Mouse (Mus musculus): ENCODE measurements around the gene Arih2.
"Not testable (repeated sequence)": the region's sequence is repeated elsewhere in the genome, so short reads cannot be mapped to it uniquely, and the experiment has no call there.

Arih2 gene

DNA sequence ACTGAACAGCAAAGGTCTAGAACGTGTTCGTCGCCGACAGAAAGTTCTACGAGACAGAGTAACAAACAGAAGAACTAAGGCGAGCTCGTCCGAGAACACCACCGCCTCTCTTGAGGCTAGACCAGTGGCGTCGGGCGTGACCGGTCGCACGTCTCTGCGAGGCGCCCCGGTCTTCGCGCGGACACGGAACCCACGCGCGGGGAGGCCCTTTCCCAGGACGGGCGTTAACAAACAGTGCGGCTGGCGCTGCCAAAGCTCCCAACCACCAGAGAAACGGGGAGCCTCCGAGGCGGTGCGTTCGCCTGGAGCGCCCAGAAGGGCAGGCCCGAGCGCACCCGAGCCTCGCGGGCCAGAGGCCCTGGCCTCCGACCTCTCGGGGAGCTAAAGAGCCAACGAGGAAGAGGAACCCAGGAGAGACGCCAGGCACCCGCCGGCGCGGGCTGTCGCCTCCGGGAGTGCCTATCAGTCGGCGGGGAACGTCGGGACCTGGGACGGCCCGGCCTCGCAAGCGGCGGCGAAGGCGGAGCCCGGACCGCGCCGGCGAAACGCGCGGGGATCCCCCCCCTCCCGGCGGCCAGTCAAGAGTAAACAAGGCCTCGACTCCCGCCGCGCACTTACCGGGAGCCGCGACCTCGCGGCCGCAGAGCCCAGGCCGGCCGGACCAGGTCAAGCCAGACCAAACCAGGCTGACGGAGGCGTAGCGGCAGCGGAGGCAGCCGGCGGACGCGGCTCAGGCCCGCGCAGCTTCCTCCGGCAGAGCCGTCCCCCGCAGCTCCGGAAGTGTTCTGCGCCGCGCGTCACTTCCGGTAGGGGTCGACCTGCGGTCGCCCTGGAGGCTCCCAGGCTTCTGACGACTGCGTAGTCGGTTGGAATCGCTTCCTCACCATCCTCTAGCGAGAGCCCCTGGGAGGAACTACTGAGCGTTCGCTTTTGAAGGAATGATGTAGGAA is at the start of gene Arih2:
Gene Arih2, minus strand, starts transcription at position 776 of the 950 bp plus-strand sequence.
- peak; percentile 92 for DNase-seq

GRCm38 (mm10) chr9:108694533-108694932 is 45.3 kb upstream of the Arih2 start:
- DNase-seq: no peak

- no peak for DNase-seq
Measured at GRCm38 (mm10) chr9:108693946-108694345, 44.8 kb upstream of the Arih2 start.

DNA sequence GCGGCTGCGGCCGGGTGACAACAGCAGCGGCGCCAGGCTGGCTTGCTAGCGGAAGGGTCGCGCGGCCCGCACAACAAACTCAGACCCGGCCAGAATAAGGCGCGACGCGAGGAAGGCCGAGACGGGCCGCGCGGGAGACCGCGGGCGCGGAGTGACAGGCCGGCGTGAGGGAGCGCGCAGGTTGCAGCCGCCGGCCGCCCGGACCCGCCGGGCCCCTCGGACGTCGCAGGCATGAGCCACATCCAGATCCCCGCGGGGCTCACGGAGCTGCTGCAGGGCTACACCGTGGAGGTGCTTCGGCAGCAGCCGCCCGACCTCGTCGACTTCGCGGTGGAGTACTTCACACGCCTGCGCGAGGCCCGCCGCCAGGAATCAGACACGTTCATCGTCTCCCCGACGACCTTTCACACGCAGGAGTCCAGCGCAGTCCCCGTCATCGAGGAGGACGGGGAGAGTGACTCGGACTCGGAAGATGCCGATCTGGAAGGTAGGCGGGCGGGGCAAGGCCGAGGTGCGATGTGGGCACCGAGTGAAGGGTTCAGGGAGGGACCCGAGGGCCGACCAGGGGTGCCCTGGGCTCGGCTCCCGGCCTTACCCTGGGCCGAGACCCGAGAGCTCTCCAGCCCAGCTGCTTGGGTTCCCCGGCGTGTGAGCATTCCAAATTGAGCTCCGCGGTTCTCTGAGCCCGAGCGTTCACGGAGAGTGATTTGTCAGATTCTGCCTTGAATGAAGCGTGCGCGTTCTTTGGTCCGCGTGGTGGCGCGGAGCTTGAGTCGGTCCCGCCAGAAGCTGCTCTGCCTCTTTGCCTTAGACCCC is 43.2 kb upstream of the Arih2 start:
- peak; percentile 69 for DNase-seq

- DNase-seq: peak; percentile 88
Measured at GRCm38 (mm10) chr9:108691846-108692225, 42.6 kb upstream of the Arih2 start.

- DNase-seq: no peak
Measured at GRCm38 (mm10) chr9:108691371-108691770, 42.2 kb upstream of the Arih2 start.

DNA sequence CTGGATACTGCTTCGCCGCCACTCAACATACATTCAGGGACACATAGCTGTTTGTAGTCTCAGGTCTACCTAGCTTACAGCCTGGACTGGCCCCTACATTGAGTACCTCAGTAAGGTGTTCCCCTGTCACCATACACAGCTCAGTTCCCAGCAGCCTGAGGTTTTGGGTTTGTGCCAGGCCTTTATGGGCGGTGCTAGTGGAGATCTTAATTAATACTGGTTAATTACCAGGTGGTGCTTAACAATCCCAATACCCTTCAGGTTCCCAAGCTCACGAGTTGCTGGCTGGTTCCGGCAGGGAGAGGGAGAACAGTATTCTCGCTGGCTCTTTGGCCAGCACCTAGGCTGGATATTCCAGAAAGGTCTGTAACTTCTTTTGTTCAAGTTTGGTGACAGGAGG is 41.7 kb upstream of the Arih2 start:
- no peak for DNase-seq

DNA sequence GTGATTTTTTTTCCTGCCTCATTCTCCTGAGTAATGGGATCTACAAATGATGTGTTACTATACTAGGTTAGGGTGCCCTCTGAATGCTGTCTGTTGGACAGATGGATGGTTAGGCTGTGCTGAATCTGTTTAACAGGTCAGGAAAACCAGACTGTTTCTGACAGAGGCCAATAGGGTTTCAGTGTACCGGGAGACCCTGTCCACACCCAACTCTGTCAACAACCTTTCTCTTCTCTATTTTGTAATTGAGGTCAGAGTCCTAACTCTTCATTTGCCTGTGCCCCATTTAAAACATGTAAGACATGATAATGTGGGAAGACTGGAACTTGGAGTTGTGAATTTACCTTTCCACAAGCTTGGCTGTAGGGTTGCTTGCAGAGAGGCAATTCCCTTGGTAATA is 40.8 kb upstream of the Arih2 start:
- DNase-seq: no peak

- no peak for DNase-seq
Measured at GRCm38 (mm10) chr9:108689106-108689505, 39.9 kb upstream of the Arih2 start, which contains the start of gene Prkar2a. Prkar2a (plus strand) TSS chr9:108689314.

DNA sequence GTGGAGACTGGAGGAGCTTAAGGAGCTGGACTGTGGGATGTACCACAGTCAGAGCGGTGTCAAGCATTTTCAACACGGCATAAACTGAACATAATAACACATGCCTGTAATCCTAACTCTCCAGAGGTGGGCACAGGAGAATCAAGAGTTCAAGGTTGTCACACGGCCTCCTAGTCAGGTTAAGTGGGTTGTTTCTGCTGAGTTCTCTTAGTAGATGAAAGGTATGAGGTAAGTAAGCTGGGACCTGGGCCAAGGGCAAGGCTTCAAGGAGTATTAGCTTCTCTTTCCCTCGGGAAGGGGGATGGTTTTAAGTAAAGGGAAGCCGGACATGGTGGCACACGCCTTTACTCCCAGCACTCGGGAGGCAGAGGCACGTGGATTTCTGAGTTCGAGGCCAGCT is 39.3 kb upstream of the Arih2 start:
- no peak for DNase-seq

GRCm38 (mm10) chr9:108687686-108688085 is 38.5 kb upstream of the Arih2 start:
- no peak for DNase-seq

DNA sequence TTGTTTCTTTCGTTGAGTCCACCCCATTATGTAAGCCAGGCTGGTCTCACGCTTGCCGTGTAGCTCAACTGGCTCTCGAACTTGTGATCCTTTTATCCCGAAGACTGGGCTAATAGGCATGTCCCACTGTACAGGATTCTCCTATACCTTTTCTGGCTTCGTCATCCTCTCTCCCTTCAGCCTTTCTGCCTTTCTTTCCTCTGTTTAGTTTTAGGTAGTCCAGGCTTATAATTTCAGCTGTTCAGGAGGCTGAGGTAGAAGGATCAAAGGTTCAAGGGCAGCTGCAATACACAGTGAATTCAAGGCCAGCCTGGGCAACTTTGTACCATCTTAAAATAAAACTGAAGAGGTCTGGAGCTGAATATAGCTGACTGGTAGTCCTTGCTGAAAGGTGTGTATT is 38.0 kb upstream of the Arih2 start:
- no peak for DNase-seq

GRCm38 (mm10) chr9:108686475-108686887 is 37.3 kb upstream of the Arih2 start:
- DNase-seq: no peak

GRCm38 (mm10) chr9:108680026-108680425 is 30.8 kb upstream of the Arih2 start:
- no peak for DNase-seq

GRCm38 (mm10) chr9:108673151-108673550 is 24.0 kb upstream of the Arih2 start:
- DNase-seq: peak; percentile 23

- DNase-seq: peak; percentile 16
Measured at GRCm38 (mm10) chr9:108669875-108670274, 20.7 kb upstream of the Arih2 start.

DNA sequence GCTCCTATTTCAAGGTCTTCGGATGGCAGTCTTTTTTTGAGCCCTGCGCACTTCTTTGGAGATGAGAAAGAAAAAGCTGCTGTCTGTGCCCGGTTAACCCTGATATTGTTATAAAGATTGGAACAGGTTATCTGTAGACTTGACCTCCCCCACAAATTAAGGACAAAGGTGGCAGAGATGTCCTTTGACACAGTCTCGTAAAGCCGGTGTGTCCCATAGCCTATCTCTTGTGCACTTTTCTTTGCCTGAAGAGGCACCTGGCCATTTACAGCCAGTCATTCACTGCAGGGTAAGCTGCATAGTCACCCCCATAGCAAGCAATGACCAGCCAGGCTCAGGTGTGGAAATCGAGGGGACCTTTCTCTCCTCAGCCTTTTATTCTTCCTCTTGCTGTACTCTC is 13.5 kb upstream of the Arih2 start:
- no peak for DNase-seq

DNA sequence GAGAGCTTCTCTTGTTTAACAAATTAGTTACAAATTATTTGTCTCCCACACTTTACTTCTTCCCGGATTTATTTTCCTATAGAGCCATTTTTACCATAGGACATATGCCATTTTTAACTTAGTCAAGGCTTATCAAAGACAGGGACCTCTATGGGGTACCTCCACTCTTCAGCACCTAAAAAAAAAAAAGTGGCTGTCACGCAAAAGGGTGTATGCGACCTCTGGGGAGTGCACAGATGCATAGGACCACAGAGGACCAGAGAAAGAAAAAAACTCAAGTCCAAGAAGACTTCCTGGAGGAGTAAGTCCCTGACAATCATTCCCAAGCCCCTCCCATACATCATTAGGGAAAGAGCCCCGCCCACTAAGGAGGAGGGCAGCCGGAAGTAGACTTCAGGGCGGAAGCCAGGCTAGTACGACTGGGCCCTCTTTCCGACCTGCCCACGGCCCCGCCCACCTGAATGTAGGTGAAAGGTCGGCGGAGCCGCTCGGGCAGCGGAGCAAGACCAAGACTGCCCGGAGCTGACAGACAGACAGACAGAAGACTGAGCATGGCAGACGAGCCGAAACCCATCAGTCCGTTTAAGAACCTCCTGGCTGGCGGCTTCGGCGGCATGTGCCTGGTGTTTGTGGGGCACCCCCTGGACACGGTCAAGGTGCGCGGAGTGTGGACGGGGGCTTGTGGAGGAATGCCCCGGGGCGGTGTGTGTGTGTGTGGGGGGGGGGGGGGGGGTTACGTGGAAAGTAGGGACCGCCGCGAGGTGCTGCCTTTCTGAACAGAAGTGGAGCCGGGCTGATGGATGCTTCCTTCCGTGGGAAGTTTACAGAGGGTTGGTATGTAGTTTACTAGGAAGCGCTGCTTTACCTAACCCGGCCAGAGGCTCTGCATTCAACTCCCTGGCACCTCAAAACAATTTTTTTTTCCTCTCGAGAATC is 12.8 kb upstream of the Arih2 start, which contains the start of gene Slc25a20:
Gene Slc25a20, plus strand, starts transcription at position 412 of the 936 bp plus-strand sequence.
- peak; percentile 57 for DNase-seq

DNA sequence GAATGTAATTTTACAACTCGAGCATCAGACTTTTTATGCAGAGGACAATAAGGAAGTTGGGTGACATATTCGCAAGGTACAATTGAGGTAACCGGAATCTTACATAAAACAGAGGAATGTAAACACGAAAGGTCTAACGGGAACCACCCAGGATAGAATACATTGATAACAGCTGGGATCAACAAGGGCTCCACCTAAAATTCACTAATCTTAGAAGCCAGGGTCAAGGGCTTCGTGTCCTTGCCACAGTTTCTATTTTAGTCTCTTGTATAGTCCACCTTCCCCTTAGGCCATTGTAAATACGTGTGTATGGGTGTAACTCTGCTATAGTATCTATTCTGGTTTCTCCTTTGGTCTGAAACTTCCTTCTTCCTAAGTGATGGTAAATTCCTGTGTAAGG is 6.7 kb upstream of the Arih2 start:
- DNase-seq: not testable (repeated sequence)

DNA sequence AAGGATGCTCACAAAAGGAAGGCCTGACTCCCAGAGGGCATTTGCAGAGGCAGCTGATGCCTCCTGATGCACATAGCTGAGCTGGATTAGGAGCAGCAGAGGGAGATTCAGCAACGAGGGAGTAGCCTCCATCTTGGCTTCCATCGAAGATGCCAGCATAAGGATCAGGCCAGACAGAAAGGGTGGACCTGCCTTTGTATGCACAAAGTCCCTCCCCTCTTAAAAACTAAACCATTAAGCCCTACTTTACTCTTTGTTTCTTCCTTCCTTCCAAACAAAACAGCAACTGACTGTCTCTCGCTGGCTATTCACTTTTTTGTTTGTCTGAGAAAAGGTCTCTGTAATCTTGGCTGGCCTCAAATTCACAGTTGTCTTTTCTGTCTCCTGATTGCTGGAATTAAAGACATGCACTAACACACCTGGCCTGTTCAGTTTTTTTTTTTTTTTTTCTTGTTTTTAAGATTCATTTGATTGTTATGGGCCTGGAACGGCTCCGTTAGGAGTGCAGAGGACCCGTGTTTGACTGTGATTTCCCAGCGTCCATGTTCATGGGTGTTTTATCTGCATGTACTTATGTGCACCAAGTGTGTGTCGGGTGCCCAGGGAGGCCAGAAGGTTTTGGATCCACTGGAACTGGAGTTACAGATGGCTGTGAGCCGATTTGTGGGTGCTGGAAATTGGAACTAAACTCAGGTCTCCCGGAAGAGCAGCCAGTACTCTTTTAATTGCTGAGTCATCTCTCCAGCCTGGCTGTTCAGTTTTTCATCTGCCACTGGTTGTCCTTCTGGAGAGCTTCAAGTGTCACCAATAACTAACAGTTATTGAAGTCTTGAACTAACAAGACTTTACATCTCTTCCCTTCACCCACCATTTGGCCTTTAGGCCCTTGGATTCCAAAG is 5.6 kb upstream of the Arih2 start:
- no peak for DNase-seq
